Mouse (Mus musculus) c-Kit-positive CD71-positive TER-119-positive erythroid progenitor cells, embryonic 14.5 days (primary cell): ENCODE data around the gene Ttc37.
A peak's percentile ranks its signal among the peaks of the same experiment; 100 is the strongest.

Experiments
- DNase-seq: peaks from one replicate; pipeline ENCODE4 v3.0.0-alpha.2; 2013; ENCODE audit warnings: low spot score

Ttc37 gene

GRCm38 (mm10) chr13:76157508-76157907 is 59.0 kb downstream of the Ttc37 start:
- DNase-seq = no peak

- no peak for DNase-seq
Measured at GRCm38 (mm10) chr13:76160587-76160986, 62.1 kb downstream of the Ttc37 start.

GRCm38 (mm10) chr13:76174297-76174696 is 75.8 kb downstream of the Ttc37 start:
- DNase-seq = no peak

- DNase-seq = no peak
Measured at GRCm38 (mm10) chr13:76178700-76179099, 80.2 kb downstream of the Ttc37 start.

GRCm38 (mm10) chr13:76187651-76188050 is 89.1 kb downstream of the Ttc37 start:
- no peak for DNase-seq

- DNase-seq = no peak
Measured at GRCm38 (mm10) chr13:76189190-76189589, 90.7 kb downstream of the Ttc37 start.

- no peak for DNase-seq
Measured at GRCm38 (mm10) chr13:76190273-76190672, 91.7 kb downstream of the Ttc37 start.

GRCm38 (mm10) chr13:76194937-76195336 is 96.4 kb downstream of the Ttc37 start:
- no peak for DNase-seq

GRCm38 (mm10) chr13:76195431-76196138 is 97.1 kb downstream of the Ttc37 start:
- no peak for DNase-seq

- no peak for DNase-seq
Measured at GRCm38 (mm10) chr13:76197297-76197848, 98.8 kb downstream of the Ttc37 start.

GRCm38 (mm10) chr13:76199943-76200342 is 101.4 kb downstream of the Ttc37 start:
- DNase-seq = no peak

- DNase-seq = no peak
Measured at GRCm38 (mm10) chr13:76214928-76215327, 116.4 kb downstream of the Ttc37 start.

GRCm38 (mm10) chr13:76215397-76215796 is 116.9 kb downstream of the Ttc37 start:
- DNase-seq = peak; percentile 5
